Mouse (Mus musculus): ENCODE results near the gene Zfp810.

Gene Zfp810

DNA sequence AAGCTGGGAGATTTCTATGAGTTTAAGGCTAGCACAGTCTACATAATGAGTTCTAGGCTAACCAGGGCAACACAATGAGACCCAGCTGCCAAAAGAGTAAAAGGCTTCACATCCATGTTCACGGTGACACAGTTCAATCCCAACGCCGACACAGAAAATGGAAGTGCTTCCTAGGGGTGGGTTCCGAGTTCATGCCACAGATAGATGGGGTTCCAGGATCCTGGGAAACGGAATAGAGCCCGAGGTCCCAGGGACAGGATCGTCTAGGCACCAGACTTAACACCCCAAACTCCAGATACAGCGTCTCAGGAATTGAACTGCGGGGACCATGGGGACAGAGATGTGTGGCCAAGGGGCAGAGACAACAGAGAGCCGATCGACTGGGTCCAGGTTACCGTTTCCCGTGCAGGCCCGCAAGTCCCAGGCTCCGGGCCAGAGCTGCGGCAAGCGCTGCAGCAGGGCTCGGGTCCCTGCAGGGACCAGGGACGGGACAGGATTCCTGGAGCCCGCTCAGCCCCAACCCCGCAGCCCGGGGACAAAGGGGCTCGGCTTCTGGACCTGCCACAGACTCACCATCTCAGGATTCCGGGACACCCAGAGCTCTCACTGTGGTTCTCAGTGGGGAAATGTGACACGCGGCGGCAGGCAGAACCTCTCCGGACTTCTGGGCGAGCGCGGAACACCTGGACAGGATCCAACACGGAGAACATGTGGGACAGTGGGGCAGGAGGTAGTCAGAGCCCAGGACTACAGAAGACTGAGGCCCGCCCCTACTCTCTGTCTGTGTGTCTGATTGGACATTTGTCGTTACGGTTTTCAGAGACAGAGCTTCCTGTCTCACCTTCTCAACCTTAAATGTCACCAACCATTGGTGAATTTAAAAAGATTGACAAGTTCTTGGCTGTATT, 48.0 kb downstream of the Zfp810 start, which contains the start of gene Zfp599:
TSS of gene Zfp599 (minus strand) at position 712 of the 908 bp plus-strand sequence.
- DNase-seq (ENCODE audit: low spot score): peak; percentile 32

DNA sequence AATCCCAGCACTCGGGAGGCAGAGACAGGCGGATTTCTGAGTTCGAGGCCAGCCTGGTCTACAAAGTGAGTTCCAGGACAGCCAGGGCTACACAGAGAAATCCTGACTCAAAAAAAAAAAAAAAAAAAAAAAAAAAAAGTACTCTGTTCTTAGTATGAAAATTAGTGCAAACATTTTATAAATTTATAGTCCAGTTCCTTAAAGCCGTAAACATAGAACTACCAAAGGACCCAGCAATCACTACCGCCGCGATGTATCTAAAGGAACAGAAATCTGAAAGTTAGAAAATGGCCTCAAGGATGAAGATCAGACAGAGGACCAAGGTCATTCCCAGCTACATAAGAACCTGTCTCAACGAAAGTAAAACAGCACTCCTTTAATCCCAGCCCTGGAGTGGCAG, 48.7 kb downstream of the Zfp810 start:
- no peak for DNase-seq (ENCODE audit: low spot score)

DNA sequence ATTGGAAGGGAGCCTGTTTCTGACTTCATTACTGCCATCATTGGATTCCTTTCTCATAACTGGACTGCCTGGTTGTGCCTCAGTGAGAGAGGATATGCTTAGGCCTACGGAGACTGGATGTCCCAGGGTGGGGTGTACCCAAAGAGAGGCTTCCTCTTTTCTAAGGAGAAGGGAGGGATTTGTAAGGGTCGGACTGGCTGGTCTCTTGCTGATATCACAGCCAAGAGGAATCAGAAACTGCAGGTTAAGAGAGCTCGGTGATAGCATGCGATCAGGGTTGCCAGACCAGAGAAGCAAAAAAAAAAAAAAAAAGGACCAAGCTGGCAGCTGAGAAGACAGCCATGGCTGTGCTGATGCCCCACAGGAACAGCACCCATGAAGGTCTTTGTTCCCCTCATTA, 50.9 kb downstream of the Zfp810 start:
- no peak for DNase-seq (ENCODE audit: low spot score)

DNA sequence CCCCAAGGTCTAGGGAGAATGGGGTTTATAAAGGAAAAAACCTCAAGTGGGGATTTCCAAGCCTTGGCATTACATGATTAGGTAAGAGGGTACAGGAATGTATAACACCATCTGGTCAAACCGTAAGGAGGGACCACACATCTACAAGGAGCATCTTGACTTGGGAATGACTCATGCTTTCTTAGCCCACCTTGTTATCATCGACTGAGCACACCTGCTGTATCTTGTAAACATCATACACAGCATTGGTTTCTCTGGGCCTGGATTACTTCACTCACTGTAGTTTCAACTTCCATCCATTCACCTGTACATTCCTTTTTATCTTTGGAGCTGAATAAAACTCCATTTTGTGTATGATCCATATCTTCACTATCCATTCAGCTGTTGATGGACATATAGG, 63.2 kb downstream of the Zfp810 start:
- DNase-seq (ENCODE audit: low spot score): no peak

DNA sequence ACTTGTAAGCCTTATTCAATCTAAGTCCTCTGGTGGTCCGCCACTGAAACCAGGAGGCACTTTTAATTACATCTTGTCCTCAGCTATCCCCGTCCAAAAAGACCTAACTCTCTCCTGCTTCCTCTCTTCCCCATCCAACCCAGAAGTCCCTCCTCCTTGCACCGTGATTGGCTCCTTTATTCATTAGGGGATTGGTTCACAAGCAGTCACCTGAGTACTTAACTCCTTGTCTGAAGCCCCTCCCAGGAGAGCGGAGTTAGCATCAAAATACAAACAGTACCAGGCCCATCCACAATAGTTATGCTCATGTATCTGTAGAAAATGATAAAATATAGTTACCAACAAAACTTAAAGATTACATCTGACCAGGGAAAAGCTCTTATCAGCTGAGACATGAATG, 67.4 kb downstream of the Zfp810 start:
- DNase-seq (ENCODE audit: low spot score): no peak

DNA sequence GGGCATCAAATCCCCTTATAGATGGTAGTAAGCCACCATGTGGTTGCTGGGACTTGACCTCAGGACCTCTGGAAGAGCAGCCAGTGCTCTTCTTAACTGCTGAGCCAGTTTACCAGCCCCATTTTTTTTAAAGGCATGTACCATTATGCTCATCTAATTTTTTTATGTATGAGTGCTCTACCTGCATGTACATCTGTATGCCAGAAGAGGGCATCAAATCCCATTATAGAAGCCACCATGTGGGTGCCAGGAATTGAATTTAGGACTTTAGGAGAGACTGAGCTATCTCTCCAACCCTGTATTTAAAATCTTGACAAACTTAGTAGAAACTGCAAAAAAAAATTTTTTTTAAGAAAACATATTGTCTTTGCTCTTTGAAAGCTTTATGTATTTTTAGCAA, 76.9 kb downstream of the Zfp810 start:
- DNase-seq (ENCODE audit: low spot score): no peak

DNA sequence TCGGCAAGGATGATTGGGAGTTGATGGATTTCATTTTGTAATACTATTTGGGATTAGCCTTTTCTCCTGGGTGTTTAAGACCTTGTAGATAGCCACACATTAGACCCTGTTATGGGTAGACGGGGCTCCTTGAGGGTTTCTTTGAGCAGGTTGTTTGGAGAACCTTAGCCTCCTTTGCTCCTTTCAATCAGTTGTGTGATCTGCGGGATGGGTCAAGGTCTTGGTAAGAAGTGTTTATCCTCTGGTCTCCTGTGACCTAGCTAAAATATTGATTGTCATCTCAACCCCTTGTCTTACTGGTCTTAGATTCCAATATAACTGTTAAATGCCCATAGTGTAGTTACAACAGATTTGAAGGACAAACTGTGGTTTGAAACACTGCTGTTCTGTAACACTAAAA, 77.4 kb downstream of the Zfp810 start:
- no peak for DNase-seq (ENCODE audit: low spot score)

DNA sequence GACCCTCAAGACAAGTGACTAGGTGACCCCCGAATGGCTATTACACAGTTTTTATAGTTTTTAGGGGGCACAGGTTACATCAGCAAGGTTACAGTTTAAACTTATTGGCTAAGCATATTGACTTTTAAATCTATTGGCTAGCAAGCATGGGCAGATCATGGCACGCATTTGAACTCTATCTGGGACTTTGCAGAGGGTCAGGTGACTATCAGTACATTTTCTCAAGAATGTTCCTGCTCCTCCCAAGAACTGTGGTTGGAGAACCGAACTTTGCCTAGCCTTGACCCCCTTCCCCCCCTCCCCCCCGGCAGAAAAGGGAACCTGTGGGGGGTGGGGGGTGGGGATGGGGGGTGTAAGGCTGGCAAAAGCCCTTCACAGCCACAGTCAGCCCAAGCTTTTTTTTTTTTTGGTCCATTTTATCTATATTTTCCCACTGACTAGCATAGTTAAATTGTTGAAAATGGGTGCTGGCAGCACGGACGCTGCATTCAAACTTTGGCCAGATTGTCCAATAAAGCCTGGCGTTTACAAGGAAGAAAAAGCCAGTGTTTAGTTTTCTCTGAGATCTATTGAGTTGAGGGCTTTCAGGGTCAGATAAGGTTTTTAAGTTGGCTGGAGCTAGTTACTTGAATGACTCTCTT, 77.9 kb downstream of the Zfp810 start:
- no peak for DNase-seq (ENCODE audit: low spot score)

DNA sequence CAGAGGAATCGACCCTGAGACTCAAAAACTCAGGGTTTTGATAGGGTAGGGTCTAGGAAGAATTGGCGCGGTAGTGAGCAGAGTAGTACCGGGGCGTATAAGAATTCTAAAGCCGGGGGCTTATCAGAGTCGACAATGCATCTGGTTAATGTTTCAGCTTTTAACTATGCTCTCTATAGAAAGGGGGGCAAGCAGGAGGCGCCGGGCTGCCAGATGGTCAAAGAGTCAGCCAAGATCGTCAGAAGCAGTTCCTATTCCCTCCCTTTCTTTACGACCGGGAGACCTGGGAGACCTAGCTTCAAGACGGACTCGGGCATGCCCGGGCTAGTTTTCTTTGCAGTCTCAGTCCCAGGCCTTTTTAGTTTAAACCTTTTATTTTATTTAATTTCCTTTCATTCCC, 80.6 kb downstream of the Zfp810 start:
- DNase-seq (ENCODE audit: low spot score): peak; percentile 15

Measured in ovary, adult 18-20 months (tissue).